Mouse (Mus musculus): ENCODE measurements around the gene Pilra. TPM values are rescaled to one million over a fixed set of nuclear protein-coding genes. Genes with fewer than 3 reads are reported as not detected.
"Not testable (repeated sequence)": the region's sequence is repeated elsewhere in the genome, so short reads cannot be mapped to it uniquely, and the experiment has no call there.

Gene Pilra
- polyA plus RNA-seq (2012; ENCODE audit: insufficient read depth, insufficient read length, low replicate concordance, missing spikeins), result not detected in 2 replicates

- not testable (repeated sequence) for H3K4me3 ChIP-seq (ENCODE audit: insufficient read depth, low read depth, low read length); H3K27ac ChIP-seq (ENCODE audit: insufficient read depth, low read depth, low read length); H3K4me1 ChIP-seq (ENCODE audit: control insufficient read depth, insufficient read depth, low read length)
- WGBS, result 70% methylated on average over 2 of the region's 2 CpGs
Measured at GRCm38 (mm10) chr5:137835966-137836520, at the start of gene Pilra. TSS of gene Pilra (minus strand) at chr5:137836281.

GRCm38 (mm10) chr5:137883345-137883744 is 47.3 kb upstream of the Pilra start:
- H3K4me3 ChIP-seq (ENCODE audit: insufficient read depth, low read depth, low read length), result no peak overlapping the region
- TF ChIP-seq POLR2A (IDR thresholded peaks at IDR 0.05; ENCODE audit: insufficient read depth, low read depth, low read length) (no peak), CTCF (IDR thresholded peaks at IDR 0.05; ENCODE audit: insufficient read depth, low read depth, low read length) (no peak)
- no peaks in the 10 kb centered on the region for H3K4me1 ChIP-seq (ENCODE audit: control insufficient read depth, insufficient read depth, low read length)
- no peak overlapping the region for H3K27ac ChIP-seq (ENCODE audit: insufficient read depth, low read depth, low read length)
- WGBS, result 85% methylated on average over 3 of the region's 3 CpGs

- no peak for TF ChIP-seq POLR2A (IDR thresholded peaks at IDR 0.05; ENCODE audit: insufficient read depth, low read depth, low read length)
- no peak for TF ChIP-seq CTCF (IDR thresholded peaks at IDR 0.05; ENCODE audit: insufficient read depth, low read depth, low read length)
- H3K4me3 ChIP-seq (ENCODE audit: insufficient read depth, low read depth, low read length), result no peak overlapping the region
- 80% methylated on average over 4 of the region's 4 CpGs for WGBS
- no peaks in the 10 kb centered on the region for H3K4me1 ChIP-seq (ENCODE audit: control insufficient read depth, insufficient read depth, low read length)
- H3K27ac ChIP-seq (ENCODE audit: insufficient read depth, low read depth, low read length), result no peak overlapping the region
Measured at GRCm38 (mm10) chr5:137882922-137883321, 46.8 kb upstream of the Pilra start.

- H3K27ac ChIP-seq (ENCODE audit: insufficient read depth, low read depth, low read length), result no peak overlapping the region
- H3K4me3 ChIP-seq (ENCODE audit: insufficient read depth, low read depth, low read length), result no peak overlapping the region
- no peaks in the 10 kb centered on the region for H3K4me1 ChIP-seq (ENCODE audit: control insufficient read depth, insufficient read depth, low read length)
- 56% methylated on average over 2 of the region's 2 CpGs for WGBS
- TF ChIP-seq POLR2A (IDR thresholded peaks at IDR 0.05; ENCODE audit: insufficient read depth, low read depth, low read length) (no peak), CTCF (IDR thresholded peaks at IDR 0.05; ENCODE audit: insufficient read depth, low read depth, low read length) (no peak)
Measured at GRCm38 (mm10) chr5:137877860-137878259, 41.8 kb upstream of the Pilra start.

GRCm38 (mm10) chr5:137875054-137875453 is 39.0 kb upstream of the Pilra start:
- no peaks in the 10 kb centered on the region for H3K4me1 ChIP-seq (ENCODE audit: control insufficient read depth, insufficient read depth, low read length)
- TF ChIP-seq CTCF (IDR thresholded peaks at IDR 0.05; ENCODE audit: insufficient read depth, low read depth, low read length) (no peak), POLR2A (IDR thresholded peaks at IDR 0.05; ENCODE audit: insufficient read depth, low read depth, low read length) (no peak)
- H3K4me3 ChIP-seq (ENCODE audit: insufficient read depth, low read depth, low read length), result no peak overlapping the region
- H3K27ac ChIP-seq (ENCODE audit: insufficient read depth, low read depth, low read length), result no peak overlapping the region
- WGBS, result 74% methylated on average over 2 of the region's 2 CpGs

- 46% methylated on average over 1 of the region's 1 CpGs for WGBS
- not testable (repeated sequence) for H3K4me3 ChIP-seq (ENCODE audit: insufficient read depth, low read depth, low read length); H3K4me1 ChIP-seq (ENCODE audit: control insufficient read depth, insufficient read depth, low read length); H3K27ac ChIP-seq (ENCODE audit: insufficient read depth, low read depth, low read length)
Measured at GRCm38 (mm10) chr5:137872381-137872702, 36.3 kb upstream of the Pilra start.

GRCm38 (mm10) chr5:137871644-137872380 is 35.7 kb upstream of the Pilra start, which contains the start of gene Pilrb2:
TSS of gene Pilrb2 (minus strand) at chr5:137871815.
- not testable (repeated sequence) for H3K4me1 ChIP-seq (ENCODE audit: control insufficient read depth, insufficient read depth, low read length); H3K4me3 ChIP-seq (ENCODE audit: insufficient read depth, low read depth, low read length); H3K27ac ChIP-seq (ENCODE audit: insufficient read depth, low read depth, low read length)
- 68% methylated on average over 3 of the region's 3 CpGs for WGBS

- not testable (repeated sequence) for H3K4me1 ChIP-seq (ENCODE audit: control insufficient read depth, insufficient read depth, low read length); H3K27ac ChIP-seq (ENCODE audit: insufficient read depth, low read depth, low read length); H3K4me3 ChIP-seq (ENCODE audit: insufficient read depth, low read depth, low read length)
- 75% methylated on average over 2 of the region's 2 CpGs for WGBS
Measured at GRCm38 (mm10) chr5:137868600-137868999, 32.5 kb upstream of the Pilra start.

- H3K4me3 ChIP-seq (ENCODE audit: insufficient read depth, low read depth, low read length); H3K4me1 ChIP-seq (ENCODE audit: control insufficient read depth, insufficient read depth, low read length); H3K27ac ChIP-seq (ENCODE audit: insufficient read depth, low read depth, low read length): not testable (repeated sequence)
- WGBS, result 78% methylated on average over 1 of the region's 1 CpGs
Measured at GRCm38 (mm10) chr5:137864008-137864407, 27.9 kb upstream of the Pilra start.

- WGBS, result 88% methylated on average over 2 of the region's 2 CpGs
- not testable (repeated sequence) for H3K4me1 ChIP-seq (ENCODE audit: control insufficient read depth, insufficient read depth, low read length)
Measured at GRCm38 (mm10) chr5:137857960-137858710, 22.1 kb upstream of the Pilra start, which contains the start of gene Pilrb1. TSS of gene Pilrb1 (minus strand) at chr5:137858106.

GRCm38 (mm10) chr5:137856870-137857269 is 20.8 kb upstream of the Pilra start:
- H3K4me3 ChIP-seq (ENCODE audit: insufficient read depth, low read depth, low read length); H3K4me1 ChIP-seq (ENCODE audit: control insufficient read depth, insufficient read depth, low read length); H3K27ac ChIP-seq (ENCODE audit: insufficient read depth, low read depth, low read length): not testable (repeated sequence)
- WGBS, result 74% methylated on average over 5 of the region's 5 CpGs

More at GRCm38 (mm10) chr5:137857960-137858710, 22.1 kb upstream of the Pilra start, which contains the start of gene Pilrb1:
- not testable (repeated sequence) for H3K27ac ChIP-seq (ENCODE audit: insufficient read depth, low read depth, low read length); H3K4me3 ChIP-seq (ENCODE audit: insufficient read depth, low read depth, low read length)

GRCm38 (mm10) chr5:137854907-137855306 is 18.8 kb upstream of the Pilra start:
- WGBS, result 83% methylated on average over 3 of the region's 3 CpGs
- not testable (repeated sequence) for H3K4me3 ChIP-seq (ENCODE audit: insufficient read depth, low read depth, low read length); H3K27ac ChIP-seq (ENCODE audit: insufficient read depth, low read depth, low read length); H3K4me1 ChIP-seq (ENCODE audit: control insufficient read depth, insufficient read depth, low read length)

GRCm38 (mm10) chr5:137850313-137850712 is 14.2 kb upstream of the Pilra start:
- H3K4me1 ChIP-seq (ENCODE audit: control insufficient read depth, insufficient read depth, low read length); H3K27ac ChIP-seq (ENCODE audit: insufficient read depth, low read depth, low read length); H3K4me3 ChIP-seq (ENCODE audit: insufficient read depth, low read depth, low read length): not testable (repeated sequence)
- WGBS, result 80% methylated on average over 1 of the region's 1 CpGs
